Mouse (Mus musculus): ENCODE results near the gene Dis3l. TPM values are rescaled to one million over a fixed set of nuclear protein-coding genes. Genes with fewer than 3 reads are reported as not detected.

Gene Dis3l
- total and polyA plus RNA-seq, 2 experiments from 2014 or later, result 18.1 to 18.5 TPM

- H3K9ac ChIP-seq (replicated peaks; ENCODE audit: low read length, poor library complexity, severe bottlenecking), result peak within 1 kb of the TSS; percentile 75
- DNase-seq (ENCODE audit: low spot score), result peak; percentile 95
- H3K4me3 ChIP-seq (ENCODE audit: low read depth, low read length), result peak within 1 kb of the TSS; percentile 68
- TF ChIP-seq CTCF (IDR thresholded peaks at IDR 0.05), result no peak
- H3K36me3 ChIP-seq (ENCODE audit: insufficient read depth, low read length), result no peaks in the 10 kb centered on the region
- no peaks in the 10 kb centered on the region for H3K27me3 ChIP-seq (ENCODE audit: insufficient read depth, low read length)
- H3K4me2 ChIP-seq (ENCODE audit: low read depth, low read length, poor library complexity, severe bottlenecking), result peak within 1 kb of the TSS; percentile 56
- ATAC-seq (ENCODE audit: low FRiP score), result peak; percentile 91
- peaks cover 8% of the 10 kb centered on the region; the same call in 1 of the 2 replicates for H3K4me1 ChIP-seq (ENCODE audit: insufficient read depth, low read length)
- 3% methylated on average over 46 of the region's 46 CpGs for WGBS
- no peaks in the 10 kb centered on the region for H3K9me3 ChIP-seq (ENCODE audit: low read length)
- peak within 1 kb of the TSS; percentile 80 for H3K27ac ChIP-seq (ENCODE audit: low read depth, low read length)
Observed at GRCm38 (mm10) chr9:64281105-64281780, 59.8 kb downstream of the Dis3l start, which contains the start of gene Tipin. Tipin (plus strand) TSS chr9:64281581.

DNA sequence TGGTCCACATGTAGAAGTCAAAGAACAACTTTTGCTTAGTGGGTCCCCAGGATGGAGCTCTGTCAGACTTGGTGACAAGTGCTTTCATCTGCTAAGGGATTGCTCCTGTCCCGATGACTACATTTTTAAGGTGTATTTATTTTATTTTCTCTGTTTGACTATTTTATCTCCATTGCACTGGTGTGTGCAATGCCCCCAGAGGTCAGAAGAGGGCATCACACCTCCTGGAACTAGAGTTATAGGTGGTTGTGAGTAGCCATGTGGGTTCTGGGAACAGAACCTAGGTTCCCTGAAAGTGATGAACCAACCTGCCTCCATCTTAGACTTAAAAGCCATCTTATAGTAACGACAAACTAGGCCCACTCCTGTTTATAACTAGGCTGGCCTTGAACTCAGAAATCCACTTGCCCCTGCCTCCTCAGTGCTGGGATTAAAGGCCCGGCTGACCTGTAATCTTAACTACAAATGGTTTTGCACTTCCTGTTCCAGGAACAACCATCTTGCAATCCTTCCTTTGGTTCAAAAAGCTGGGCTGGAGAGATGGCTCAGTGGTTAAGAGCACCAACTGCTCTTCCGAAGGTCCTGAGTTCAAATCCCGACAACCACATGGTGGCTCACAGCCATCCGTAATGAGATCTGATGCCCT is 62.3 kb downstream of the Dis3l start:
- H3K4me3 ChIP-seq (ENCODE audit: low read depth, low read length), result no peak overlapping the region
- 97% methylated on average over 6 of the region's 6 CpGs for WGBS
- H3K27me3 ChIP-seq (ENCODE audit: insufficient read depth, low read length), result no peaks in the 10 kb centered on the region
- DNase-seq (ENCODE audit: low spot score) (no peak), ATAC-seq (ENCODE audit: low FRiP score) (no peak)
- no peaks in the 10 kb centered on the region for H3K36me3 ChIP-seq (ENCODE audit: insufficient read depth, low read length)
- no peak overlapping the region for H3K9ac ChIP-seq (replicated peaks; ENCODE audit: low read length, poor library complexity, severe bottlenecking)
- no peaks in the 10 kb centered on the region for H3K9me3 ChIP-seq (ENCODE audit: low read length)
- H3K27ac ChIP-seq (ENCODE audit: low read depth, low read length), result no peak overlapping the region
- peak; percentile 25; the same call in 1 of the 2 replicates for TF ChIP-seq CTCF (IDR thresholded peaks at IDR 0.05)
- H3K4me2 ChIP-seq (ENCODE audit: low read depth, low read length, poor library complexity, severe bottlenecking), result no peak overlapping the region
- peaks cover 8% of the 10 kb centered on the region; the same call in 1 of the 2 replicates for H3K4me1 ChIP-seq (ENCODE audit: insufficient read depth, low read length)

DNA sequence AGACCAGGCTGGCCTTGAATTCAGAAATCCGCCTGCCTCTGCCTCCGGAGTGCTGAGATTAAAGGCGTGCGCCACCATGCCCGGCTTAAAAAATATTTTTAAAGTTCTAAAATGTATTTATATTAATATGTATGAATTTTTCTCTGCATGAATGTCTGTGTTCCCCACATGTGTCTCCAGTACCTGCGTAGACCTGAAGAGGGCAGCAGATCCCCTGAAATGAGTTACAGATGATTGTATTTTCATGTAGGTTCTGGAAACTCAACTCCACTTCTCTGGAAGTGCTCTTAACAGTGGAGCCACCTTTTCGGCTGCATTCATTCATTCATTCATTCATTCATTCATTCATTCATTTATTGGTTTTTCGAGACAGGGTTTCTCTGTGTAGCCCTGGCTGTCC is 63.4 kb downstream of the Dis3l start:
- H3K9me3 ChIP-seq (ENCODE audit: low read length), result no peaks in the 10 kb centered on the region
- no peaks in the 10 kb centered on the region for H3K36me3 ChIP-seq (ENCODE audit: insufficient read depth, low read length)
- peak; percentile 85 for TF ChIP-seq CTCF (IDR thresholded peaks at IDR 0.05)
- DNase-seq (ENCODE audit: low spot score) (peak; percentile 82), ATAC-seq (ENCODE audit: low FRiP score) (no peak)
- 69% methylated on average over 8 of the region's 8 CpGs for WGBS
- no peak overlapping the region for H3K4me2 ChIP-seq (ENCODE audit: low read depth, low read length, poor library complexity, severe bottlenecking)
- no peaks in the 10 kb centered on the region for H3K27me3 ChIP-seq (ENCODE audit: insufficient read depth, low read length)
- H3K9ac ChIP-seq (replicated peaks; ENCODE audit: low read length, poor library complexity, severe bottlenecking), result no peak overlapping the region
- peaks cover 8% of the 10 kb centered on the region; the same call in 1 of the 2 replicates for H3K4me1 ChIP-seq (ENCODE audit: insufficient read depth, low read length)
- no peak overlapping the region for H3K4me3 ChIP-seq (ENCODE audit: low read depth, low read length)
- no peak overlapping the region for H3K27ac ChIP-seq (ENCODE audit: low read depth, low read length)

DNA sequence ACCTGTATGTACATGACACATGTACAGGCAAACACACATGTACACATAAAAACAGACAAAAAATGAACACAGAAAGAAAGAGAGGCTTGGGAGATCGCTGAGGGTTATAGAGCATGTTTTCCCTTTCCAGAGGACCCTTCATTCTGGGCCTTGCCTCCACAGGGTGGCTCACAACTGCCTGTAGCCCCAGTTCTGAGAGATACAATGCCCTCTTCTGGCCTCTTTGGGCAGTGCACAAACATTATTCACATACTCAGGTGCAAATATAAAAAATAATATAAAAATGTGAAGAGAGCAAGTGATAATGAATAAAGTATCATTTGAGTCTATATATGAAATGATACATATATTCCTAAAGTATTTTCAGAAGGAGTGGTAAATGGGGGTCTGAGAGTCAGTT is 66.2 kb downstream of the Dis3l start:
- H3K4me3 ChIP-seq (ENCODE audit: low read depth, low read length), result no peak overlapping the region
- WGBS, result 74% methylated on average over 1 of the region's 1 CpGs

DNA sequence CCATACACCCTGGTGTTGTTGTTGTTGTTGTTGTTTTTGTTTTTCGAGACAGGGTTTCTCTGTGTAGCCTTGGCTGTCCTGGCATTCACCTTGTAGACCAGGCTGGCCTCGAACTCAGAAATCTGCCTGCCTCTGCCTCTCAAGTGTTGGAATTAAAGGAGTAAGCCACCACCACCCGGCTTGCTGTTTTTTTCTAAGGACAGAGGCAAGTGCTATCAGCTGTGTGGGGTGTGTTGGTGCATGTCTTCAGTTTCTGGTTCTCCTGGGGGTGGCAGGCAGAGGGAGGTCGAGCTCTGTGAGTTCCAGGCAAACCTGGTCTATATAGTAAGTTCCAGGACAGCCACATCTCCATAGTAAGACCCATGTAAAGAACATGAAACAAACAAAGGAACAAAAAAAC is 66.8 kb downstream of the Dis3l start:
- 75% methylated on average over 4 of the region's 4 CpGs for WGBS
- DNase-seq (ENCODE audit: low spot score), result no peak
- no peaks in the 10 kb centered on the region for H3K9me3 ChIP-seq (ENCODE audit: low read length)
- H3K9ac ChIP-seq (replicated peaks; ENCODE audit: low read length, poor library complexity, severe bottlenecking), result no peak overlapping the region
- H3K27ac ChIP-seq (ENCODE audit: low read depth, low read length), result no peak overlapping the region
- no peak overlapping the region for H3K4me2 ChIP-seq (ENCODE audit: low read depth, low read length, poor library complexity, severe bottlenecking)
- no peak for ATAC-seq (ENCODE audit: low FRiP score)
- no peak overlapping the region for H3K4me3 ChIP-seq (ENCODE audit: low read depth, low read length)
- no peaks in the 10 kb centered on the region for H3K4me1 ChIP-seq (ENCODE audit: insufficient read depth, low read length)
- no peaks in the 10 kb centered on the region for H3K27me3 ChIP-seq (ENCODE audit: insufficient read depth, low read length)
- no peak for TF ChIP-seq CTCF (IDR thresholded peaks at IDR 0.05)
- H3K36me3 ChIP-seq (ENCODE audit: insufficient read depth, low read length), result no peaks in the 10 kb centered on the region

More for the DNA sequence above, 66.2 kb downstream of the Dis3l start:
- Histone ChIP-seq H3K9me3 (ENCODE audit: low read length) (no peaks in the 10 kb centered on the region), H3K27me3 (ENCODE audit: insufficient read depth, low read length) (no peaks in the 10 kb centered on the region), H3K9ac (replicated peaks; ENCODE audit: low read length, poor library complexity, severe bottlenecking) (no peak overlapping the region), H3K4me1 (ENCODE audit: insufficient read depth, low read length) (no peaks in the 10 kb centered on the region), H3K27ac (ENCODE audit: low read depth, low read length) (no peak overlapping the region), H3K36me3 (ENCODE audit: insufficient read depth, low read length) (no peaks in the 10 kb centered on the region), H3K4me2 (ENCODE audit: low read depth, low read length, poor library complexity, severe bottlenecking) (no peak overlapping the region)
- TF ChIP-seq CTCF (IDR thresholded peaks at IDR 0.05), result peak; percentile 46
- ATAC-seq (ENCODE audit: low FRiP score), result no peak
- no peak for DNase-seq (ENCODE audit: low spot score)

- no peak for TF ChIP-seq CTCF (IDR thresholded peaks at IDR 0.05)
- no peaks in the 10 kb centered on the region for H3K27me3 ChIP-seq (ENCODE audit: insufficient read depth, low read length)
Observed at GRCm38 (mm10) chr9:64273757-64274156, 67.3 kb downstream of the Dis3l start.

More at GRCm38 (mm10) chr9:64273757-64274156, 67.3 kb downstream of the Dis3l start:
- Histone ChIP-seq H3K4me3 (ENCODE audit: low read depth, low read length) (no peak overlapping the region), H3K36me3 (ENCODE audit: insufficient read depth, low read length) (no peaks in the 10 kb centered on the region), H3K9ac (replicated peaks; ENCODE audit: low read length, poor library complexity, severe bottlenecking) (no peak overlapping the region), H3K4me2 (ENCODE audit: low read depth, low read length, poor library complexity, severe bottlenecking) (no peak overlapping the region), H3K4me1 (ENCODE audit: insufficient read depth, low read length) (no peaks in the 10 kb centered on the region), H3K9me3 (ENCODE audit: low read length) (no peaks in the 10 kb centered on the region), H3K27ac (ENCODE audit: low read depth, low read length) (no peak overlapping the region)
- 59% methylated on average over 4 of the region's 4 CpGs for WGBS
- no peak for DNase-seq (ENCODE audit: low spot score)
- no peak for ATAC-seq (ENCODE audit: low FRiP score)
